Mouse (Mus musculus) monocyte, adult 2 months (primary cell): ENCODE data around the gene Tor2a.

Source experiments
- DNase-seq, 2 experiments: peaks; one replicate each; pipeline ENCODE4 v3.0.0; 2022; ENCODE audit warnings: low spot score in 2 of 2, low read depth in 1 of 2

Gene Tor2a

GRCm38 (mm10) chr2:32761361-32761760 lies 4.3 kb downstream of the Tor2a start:
- no peak for DNase-seq

GRCm38 (mm10) chr2:32761859-32762258 lies 4.8 kb downstream of the Tor2a start:
- no peak for DNase-seq

- DNase-seq, result no peak
Observed at GRCm38 (mm10) chr2:32763353-32763752, 6.3 kb downstream of the Tor2a start.

GRCm38 (mm10) chr2:32767241-32767640 lies 10.2 kb downstream of the Tor2a start:
- DNase-seq, result no peak

GRCm38 (mm10) chr2:32768661-32769285 lies 11.7 kb downstream of the Tor2a start:
- DNase-seq, result no peak

DNA sequence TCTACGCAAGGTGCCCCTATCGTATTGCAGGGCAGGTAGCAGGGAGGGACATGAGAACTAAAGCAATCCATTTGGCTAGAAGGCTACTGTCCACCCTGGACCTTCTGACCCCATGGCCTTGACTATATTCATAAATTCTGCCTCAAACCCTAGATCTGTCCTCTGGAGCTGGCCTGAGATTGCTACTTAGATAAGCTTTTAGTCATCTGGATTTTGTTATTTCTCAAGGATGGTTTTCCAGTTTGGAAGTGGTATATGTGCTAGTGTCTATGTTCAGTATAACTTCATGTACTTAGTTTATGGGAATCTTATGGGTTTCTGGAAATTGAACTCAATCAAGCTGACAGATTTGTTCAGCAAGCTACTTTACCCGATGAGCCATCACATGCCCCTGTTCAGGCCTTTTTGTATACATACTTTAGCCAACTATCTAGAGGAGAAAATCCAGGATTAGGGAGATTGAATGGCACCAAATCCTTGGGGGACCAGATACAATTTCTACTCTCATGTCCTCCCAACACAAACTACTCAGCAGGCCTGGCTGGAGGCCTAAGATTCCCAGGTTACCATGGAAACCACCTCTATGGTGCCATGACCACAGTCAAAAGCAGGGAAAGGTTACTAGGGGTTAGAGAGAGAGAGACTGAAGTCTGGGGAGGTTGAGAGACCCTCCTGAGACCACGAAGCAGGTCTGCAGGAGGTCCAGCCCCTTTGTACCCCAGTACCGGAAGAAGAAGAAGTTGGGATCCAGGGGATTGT lies 12.5 kb downstream of the Tor2a start:
- no peak for DNase-seq

GRCm38 (mm10) chr2:32771886-32772285 lies 14.9 kb downstream of the Tor2a start:
- DNase-seq, result no peak

DNA sequence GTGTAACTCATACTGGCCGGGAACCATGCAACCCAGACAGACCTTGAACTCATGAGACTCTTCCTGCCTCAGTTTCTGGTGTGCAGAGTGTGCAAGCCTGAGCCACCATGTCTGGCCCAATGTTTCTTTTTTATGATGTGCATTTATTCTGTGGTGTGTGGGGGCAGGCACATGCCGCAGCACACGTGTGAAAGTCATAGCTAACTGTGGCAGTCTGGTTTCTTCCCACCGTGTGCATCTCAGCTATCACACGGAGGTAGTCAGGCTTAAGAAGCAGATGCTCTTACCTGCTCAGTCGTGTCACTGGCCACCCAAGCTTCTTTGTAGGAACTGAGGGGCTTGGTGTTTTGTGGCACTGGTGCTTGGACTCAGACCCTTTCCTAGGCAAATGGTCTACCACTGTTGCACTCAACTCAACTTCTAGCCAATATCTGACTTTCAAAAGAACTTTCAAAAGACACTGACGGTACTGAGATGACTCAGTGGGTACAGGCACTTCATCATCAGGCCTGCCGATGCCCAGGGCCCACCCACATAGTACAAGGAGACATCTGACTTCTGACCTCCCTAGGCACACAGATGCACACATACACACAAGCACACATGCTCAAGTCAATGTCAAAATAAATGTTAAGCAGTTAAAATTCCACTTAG lies 15.7 kb downstream of the Tor2a start:
- no peak for DNase-seq

- peak; percentile 94 to 98 for DNase-seq
Observed at GRCm38 (mm10) chr2:32775359-32776074, 18.5 kb downstream of the Tor2a start, which contains the start of the genes Ttc16 and Ptrh1. TSS of gene Ttc16 (minus strand) at chr2:32775633. TSS of gene Ptrh1 (plus strand) at chr2:32775786.

- DNase-seq, result no peak
Observed at GRCm38 (mm10) chr2:32776192-32776591, 19.2 kb downstream of the Tor2a start.

DNA sequence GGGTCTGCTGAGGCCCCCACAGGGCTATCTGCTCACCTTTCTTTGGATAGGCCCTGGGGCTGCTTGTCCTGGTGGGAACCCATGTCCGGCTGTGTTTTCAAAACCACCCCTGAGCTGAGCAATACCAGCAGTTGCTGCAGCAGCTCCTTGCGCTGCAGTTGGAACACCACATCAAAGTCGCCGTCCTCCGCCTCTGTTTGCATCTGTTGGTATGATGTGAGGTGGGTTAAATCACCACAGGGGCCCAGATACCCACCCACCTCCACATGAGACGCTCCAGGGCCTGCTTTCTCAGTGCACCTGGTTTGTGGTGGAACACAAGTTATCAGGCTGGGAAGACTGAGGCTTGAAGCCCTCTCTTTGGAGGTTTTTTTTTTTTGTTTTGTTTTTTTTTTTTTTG lies 21.0 kb downstream of the Tor2a start:
- DNase-seq, result no peak

DNA sequence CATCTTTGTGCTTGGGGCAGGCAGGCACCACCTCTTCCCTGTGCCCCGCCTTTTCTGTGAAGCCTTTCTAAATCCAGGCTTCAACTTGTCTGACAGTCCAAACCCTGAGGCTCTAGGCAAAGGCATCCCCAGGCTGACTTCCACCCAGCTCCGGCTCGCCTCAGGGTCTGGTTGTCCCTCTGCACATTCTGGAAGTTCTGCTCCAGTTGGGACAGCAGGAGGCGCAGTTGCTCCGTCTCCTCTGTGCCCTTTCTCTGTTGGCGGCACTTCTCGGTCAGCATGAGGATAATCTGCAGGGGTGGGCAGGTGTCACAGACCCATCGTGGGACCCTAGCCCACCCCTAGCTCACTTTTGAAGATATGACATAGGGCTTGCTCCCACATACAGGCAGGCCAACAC lies 22.1 kb downstream of the Tor2a start:
- DNase-seq, result peak; percentile 12 to 34

DNA sequence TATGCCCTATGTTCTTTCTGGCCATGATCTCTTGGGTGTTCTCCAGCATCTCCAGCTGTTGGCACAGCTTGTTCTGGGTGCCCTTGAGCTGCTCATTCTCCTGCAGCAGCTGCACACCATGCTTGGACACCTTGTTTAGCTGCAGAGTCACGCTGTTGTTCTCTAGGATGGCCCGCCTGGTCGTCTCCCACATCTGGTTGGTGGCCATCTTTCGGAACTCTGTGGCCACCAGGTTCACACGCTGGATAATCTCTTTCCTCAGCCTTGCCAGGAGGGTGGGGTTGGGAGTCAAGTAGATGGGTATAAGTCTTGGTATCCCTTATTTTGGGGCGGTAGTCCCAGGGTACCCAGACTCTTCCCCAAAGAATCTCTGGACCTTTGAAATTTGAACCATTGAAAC lies 22.7 kb downstream of the Tor2a start:
- no peak for DNase-seq

DNA sequence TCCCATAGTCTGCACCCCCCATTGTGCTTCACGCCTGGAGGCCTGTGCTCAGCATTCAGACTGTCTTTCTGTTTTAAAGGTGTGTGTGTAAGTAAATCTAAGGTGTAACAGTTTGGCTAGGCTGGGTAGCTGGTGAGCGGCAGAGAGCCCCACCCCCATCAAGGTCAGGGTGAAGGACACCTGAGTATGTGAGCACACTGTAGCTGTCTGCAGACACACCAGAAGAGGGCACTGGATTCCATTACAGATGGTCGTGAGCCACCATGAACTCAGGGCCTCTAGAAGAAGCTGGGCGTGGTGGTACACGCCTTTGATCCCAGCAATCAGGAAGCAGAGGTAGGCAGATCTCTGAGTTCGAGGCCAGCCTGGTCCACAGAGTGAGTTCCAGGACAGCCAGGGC lies 24.7 kb downstream of the Tor2a start:
- no peak for DNase-seq

- DNase-seq, result no peak
Observed at GRCm38 (mm10) chr2:32784048-32784681, 27.1 kb downstream of the Tor2a start, which contains the start of gene Cfap157. TSS of gene Cfap157 (minus strand) at chr2:32784428.

DNA sequence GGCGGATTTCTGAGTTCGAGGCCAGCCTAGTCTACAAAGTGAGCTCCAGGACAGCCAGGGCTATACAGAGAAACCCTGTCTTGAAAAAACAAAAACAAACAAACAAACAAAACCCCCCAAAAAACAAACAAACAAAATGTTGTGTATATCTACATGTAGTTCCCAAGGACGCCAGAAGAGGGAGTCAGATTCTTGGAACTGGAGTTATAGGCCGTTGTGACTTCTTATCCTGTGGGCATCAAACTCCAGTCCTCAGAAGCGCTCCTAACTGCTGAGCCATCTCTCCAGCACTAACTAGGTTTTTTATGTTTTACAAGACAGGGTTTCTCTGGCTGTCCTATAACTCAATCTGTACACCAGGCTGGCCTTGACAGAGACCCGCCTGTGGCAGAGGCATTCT lies 30.1 kb downstream of the Tor2a start:
- no peak for DNase-seq

- no peak for DNase-seq
Observed at GRCm38 (mm10) chr2:32788581-32788980, 31.5 kb downstream of the Tor2a start.

- no peak for DNase-seq
Observed at GRCm38 (mm10) chr2:32791297-32791696, 34.3 kb downstream of the Tor2a start.

GRCm38 (mm10) chr2:32795748-32796418 lies 38.8 kb downstream of the Tor2a start:
- DNase-seq, result no peak

GRCm38 (mm10) chr2:32798251-32798962 lies 41.4 kb downstream of the Tor2a start:
- DNase-seq, result no peak
